Mouse (Mus musculus): ENCODE data around the gene Cox6a1. TPM values are rescaled to one million over a fixed set of nuclear protein-coding genes. Genes with fewer than 3 reads are reported as not detected.

Gene Cox6a1
- polyA plus RNA-seq, 1 experiment from 2014 or later: 1,008 TPM

Other genes starting within 250 kb of the Cox6a1 start
- gene Acads, start 229.6 kb downstream of the Cox6a1 start, polyA plus RNA-seq (2015; fragmentation: Nextera tagmentation; extraction: Ambion mirVana): 14.2 and 15.8 TPM in 2 replicates
- gene Unc119b, start 214.0 kb downstream of the Cox6a1 start, polyA plus RNA-seq (2015; fragmentation: Nextera tagmentation; extraction: Ambion mirVana): 27.7 and 30.5 TPM in 2 replicates
- gene Mlec, start 190.8 kb downstream of the Cox6a1 start, polyA plus RNA-seq (2015; fragmentation: Nextera tagmentation; extraction: Ambion mirVana): 22.9 and 25.4 TPM in 2 replicates
- gene Cabp1, start 154.6 kb downstream of the Cox6a1 start, polyA plus RNA-seq (2015; fragmentation: Nextera tagmentation; extraction: Ambion mirVana): 5.2 and 5.3 TPM in 2 replicates
- gene Pop5, start 113.1 kb downstream of the Cox6a1 start, polyA plus RNA-seq (2015; fragmentation: Nextera tagmentation; extraction: Ambion mirVana): 86.1 and 92.8 TPM in 2 replicates
- gene Rnf10, start 76.1 kb downstream of the Cox6a1 start, polyA plus RNA-seq (2015; fragmentation: Nextera tagmentation; extraction: Ambion mirVana): 172 and 176 TPM in 2 replicates
- 52.8 and 56.1 TPM in 2 replicates for gene Coq5, start 69.3 kb downstream of the Cox6a1 start, polyA plus RNA-seq (2015; fragmentation: Nextera tagmentation; extraction: Ambion mirVana)
- gene Dynll1, start 48.0 kb downstream of the Cox6a1 start, polyA plus RNA-seq (2015; fragmentation: Nextera tagmentation; extraction: Ambion mirVana): 1,084 and 1,126 TPM in 2 replicates
- gene Srsf9, start 21.8 kb downstream of the Cox6a1 start, polyA plus RNA-seq (2015; fragmentation: Nextera tagmentation; extraction: Ambion mirVana): 118 and 132 TPM in 2 replicates
- gene Gatc, start 7.8 kb downstream of the Cox6a1 start, polyA plus RNA-seq (2015; fragmentation: Nextera tagmentation; extraction: Ambion mirVana): 37.8 and 43.5 TPM in 2 replicates
- gene Triap1, start 7.8 kb downstream of the Cox6a1 start, polyA plus RNA-seq (2015; fragmentation: Nextera tagmentation; extraction: Ambion mirVana): 47.9 and 52.6 TPM in 2 replicates
- 47.9 and 53.7 TPM in 2 replicates for gene Msi1, start 80.6 kb upstream of the Cox6a1 start, polyA plus RNA-seq (2015; fragmentation: Nextera tagmentation; extraction: Ambion mirVana)
- gene Pla2g1b, start 117.3 kb upstream of the Cox6a1 start, polyA plus RNA-seq (2015; fragmentation: Nextera tagmentation; extraction: Ambion mirVana): not detected in 2 replicates
- gene Sirt4, start 135.7 kb upstream of the Cox6a1 start, polyA plus RNA-seq (2015; fragmentation: Nextera tagmentation; extraction: Ambion mirVana): 32.3 and 32.7 TPM in 2 replicates
- gene Pxn, start 157.7 kb upstream of the Cox6a1 start, polyA plus RNA-seq (2015; fragmentation: Nextera tagmentation; extraction: Ambion mirVana): 18.3 and 18.5 TPM in 2 replicates
- 794 and 826 TPM in 2 replicates for gene Rplp0, start 210.5 kb upstream of the Cox6a1 start, polyA plus RNA-seq (2015; fragmentation: Nextera tagmentation; extraction: Ambion mirVana)
- gene Gcn1l1, start 216.3 kb upstream of the Cox6a1 start, polyA plus RNA-seq (2015; fragmentation: Nextera tagmentation; extraction: Ambion mirVana): 45.1 and 46.7 TPM in 2 replicates